Mouse (Mus musculus): ENCODE results near the gene Sik2. TPM values are rescaled to one million over a fixed set of nuclear protein-coding genes. Genes with fewer than 3 reads are reported as not detected.
A peak's percentile ranks its signal among the peaks of the same experiment; 100 is the strongest.

Gene Sik2
- total and polyA plus RNA-seq, 3 experiments = 7.5 to 12.1 TPM; not detected in 1

- no peak for TF ChIP-seq TAL1 (IDR thresholded peaks at IDR 0.05; ENCODE audit: low read length)
- peak; percentile 75 for TF ChIP-seq TCF12 (IDR thresholded peaks at IDR 0.05; ENCODE audit: low read depth, low read length)
- TF ChIP-seq CHD1 (IDR thresholded peaks at IDR 0.05; ENCODE audit: low read depth, low read length) = no peak
- TF ChIP-seq ETS1 (IDR thresholded peaks at IDR 0.05; ENCODE audit: low read depth, low read length) = peak; percentile 63; the same call in 1 of the 2 replicates
- TF ChIP-seq MYB (IDR thresholded peaks at IDR 0.05; ENCODE audit: low read depth, low read length) = no peak
- TF ChIP-seq GATA1 (IDR thresholded peaks at IDR 0.05; ENCODE audit: low read depth, low read length) = peak; percentile 91
- TF ChIP-seq MYC (IDR thresholded peaks at IDR 0.05; ENCODE audit: low read depth, low read length) = no peak
- no peak for TF ChIP-seq HCFC1 (IDR thresholded peaks at IDR 0.05; ENCODE audit: low read depth, low read length)
- TF ChIP-seq ZMIZ1 (IDR thresholded peaks at IDR 0.05; ENCODE audit: low read depth, low read length) = no peak
- 0 out of 2 replicates have a peak, but pooled peaks have one; percentile 19 for TF ChIP-seq SIN3A (IDR thresholded peaks at IDR 0.05; ENCODE audit: low read length)
- TF ChIP-seq MAFK (IDR thresholded peaks at IDR 0.05; ENCODE audit: borderline replicate concordance, low read depth, low read length) = no peak
- no peak for TF ChIP-seq BHLHE40 (IDR thresholded peaks at IDR 0.05; ENCODE audit: borderline replicate concordance, low read depth, low read length)
- no peak for TF ChIP-seq POLR2A (IDR thresholded peaks at IDR 0.05; ENCODE audit: control insufficient read depth in 1 of 2, insufficient read depth in 1 of 2, low read depth in 1 of 2, low read length in 2 of 2, poor library complexity in 1 of 2)
- TF ChIP-seq POLR2AphosphoS2 (IDR thresholded peaks at IDR 0.05; ENCODE audit: low read length) = no peak
- TF ChIP-seq GABPA (IDR thresholded peaks at IDR 0.05; ENCODE audit: low read depth, low read length) = no peak
- no peak for TF ChIP-seq NELFE (IDR thresholded peaks at IDR 0.05; ENCODE audit: low read depth, low read length)
- peak; percentile 79 to 84 for TF ChIP-seq EP300 (IDR thresholded peaks at IDR 0.05; ENCODE audit: low read depth in 1 of 2, low read length in 2 of 2)
- TF ChIP-seq RCOR1 (IDR thresholded peaks at IDR 0.05; ENCODE audit: low read depth, low read length) = 0 out of 2 replicates have a peak, but pooled peaks have one; percentile 42
- H3K9ac ChIP-seq (ENCODE audit: control insufficient read depth, low read depth, low read length, poor library complexity, severe bottlenecking) = no peak overlapping the region
- no peaks in the 10 kb centered on the region for H3K79me2 ChIP-seq (ENCODE audit: control insufficient read depth, insufficient read depth, low read length, poor library complexity)
- H3K9me3 ChIP-seq (replicated peaks; ENCODE audit: insufficient read depth, low read length) = no peaks in the 10 kb centered on the region
- peak; percentile 47 for DNase-seq (ENCODE audit: low read depth, low spot score)
- H3K4me1 ChIP-seq (ENCODE audit: control insufficient read depth in 1 of 2, insufficient read depth in 2 of 2, low read length in 2 of 2) = peaks cover 22 to 23% of the 10 kb centered on the region in 2 experiments
- H3K27me3 ChIP-seq (ENCODE audit: control insufficient read depth in 1 of 2, insufficient read depth in 2 of 2, low read length in 2 of 2) = no peaks in the 10 kb centered on the region
- H3K36me3 ChIP-seq (ENCODE audit: control insufficient read depth in 1 of 2, insufficient read depth in 2 of 2, low read length in 2 of 2) = peaks cover 0 to 27% of the 10 kb centered on the region in 2 experiments
- peak overlapping the region; percentile 80 for H3K27ac ChIP-seq (ENCODE audit: control insufficient read depth, low read depth, low read length)
- H3K4me3 ChIP-seq (ENCODE audit: control insufficient read depth in 1 of 2, insufficient read depth in 1 of 2, low read depth in 2 of 2, low read length in 2 of 2) = peak overlapping the region in 1 of 2 experiments; percentile 1; a peak in 1 of 4 replicates
Measured at GRCm38 (mm10) chr9:50925801-50926200, 83.1 kb downstream of the Sik2 start.

- H3K79me2 ChIP-seq (ENCODE audit: control insufficient read depth, insufficient read depth, low read length, poor library complexity) = no peaks in the 10 kb centered on the region
- no peaks in the 10 kb centered on the region for H3K9me3 ChIP-seq (replicated peaks; ENCODE audit: insufficient read depth, low read length)
- H3K36me3 ChIP-seq (ENCODE audit: control insufficient read depth in 1 of 2, insufficient read depth in 2 of 2, low read length in 2 of 2) = peaks cover 0 to 27% of the 10 kb centered on the region in 2 experiments
- H3K27me3 ChIP-seq (ENCODE audit: control insufficient read depth in 1 of 2, insufficient read depth in 2 of 2, low read length in 2 of 2) = no peaks in the 10 kb centered on the region
- DNase-seq (ENCODE audit: low read depth, low spot score) = peak; percentile 89
- H3K4me1 ChIP-seq (ENCODE audit: control insufficient read depth in 1 of 2, insufficient read depth in 2 of 2, low read length in 2 of 2) = peaks cover 22 to 23% of the 10 kb centered on the region in 2 experiments
- H3K27ac ChIP-seq (ENCODE audit: control insufficient read depth, low read depth, low read length) = peak overlapping the region; percentile 80
- no peak overlapping the region for H3K9ac ChIP-seq (ENCODE audit: control insufficient read depth, low read depth, low read length, poor library complexity, severe bottlenecking)
- no peak overlapping the region for H3K4me3 ChIP-seq (ENCODE audit: control insufficient read depth in 1 of 2, insufficient read depth in 1 of 2, low read depth in 2 of 2, low read length in 2 of 2)
- no peak for TF ChIP-seq NELFE (IDR thresholded peaks at IDR 0.05; ENCODE audit: low read depth, low read length)
- no peak for TF ChIP-seq CHD1 (IDR thresholded peaks at IDR 0.05; ENCODE audit: low read depth, low read length)
- TF ChIP-seq JUND (IDR thresholded peaks at IDR 0.05; ENCODE audit: low read depth, low read length) = no peak
- no peak for TF ChIP-seq POLR2A (IDR thresholded peaks at IDR 0.05; ENCODE audit: control insufficient read depth in 1 of 2, insufficient read depth in 1 of 2, low read depth in 1 of 2, low read length in 2 of 2, poor library complexity in 1 of 2)
- no peak for TF ChIP-seq UBTF (IDR thresholded peaks at IDR 0.05; ENCODE audit: borderline replicate concordance, insufficient read depth, low read depth, low read length)
- no peak for TF ChIP-seq E2F4 (IDR thresholded peaks at IDR 0.05; ENCODE audit: borderline replicate concordance, low read depth, low read length)
- TF ChIP-seq MYB (IDR thresholded peaks at IDR 0.05; ENCODE audit: low read depth, low read length) = no peak
- peak; percentile 55 for TF ChIP-seq TBP (IDR thresholded peaks at IDR 0.05; ENCODE audit: low read depth, low read length)
- peak; percentile 100 for TF ChIP-seq GATA1 (IDR thresholded peaks at IDR 0.05; ENCODE audit: low read depth, low read length)
- TF ChIP-seq CTCF (IDR thresholded peaks at IDR 0.05 in 2 of 3, conservative IDR thresholded peaks at IDR 0.05 in 1 of 3; ENCODE audit: control insufficient read depth in 1 of 3, insufficient read depth in 1 of 3, low read depth in 2 of 3, low read length in 3 of 3, poor library complexity in 1 of 3, severe bottlenecking in 1 of 3) = no peak
- TF ChIP-seq RAD21 (IDR thresholded peaks at IDR 0.05; ENCODE audit: low read depth, low read length) = no peak
- TF ChIP-seq USF1 (IDR thresholded peaks at IDR 0.05; ENCODE audit: low read depth, low read length) = no peak
- no peak; the same call in 1 of the 2 replicates for TF ChIP-seq CHD2 (IDR thresholded peaks at IDR 0.05; ENCODE audit: low read length)
- TF ChIP-seq SIN3A (IDR thresholded peaks at IDR 0.05; ENCODE audit: low read length) = peak; percentile 92
- TF ChIP-seq TCF12 (IDR thresholded peaks at IDR 0.05; ENCODE audit: low read depth, low read length) = peak; percentile 94
- peak; percentile 92 for TF ChIP-seq ETS1 (IDR thresholded peaks at IDR 0.05; ENCODE audit: low read depth, low read length)
- no peak for TF ChIP-seq ZKSCAN1 (IDR thresholded peaks at IDR 0.05; ENCODE audit: low read depth, low read length)
- TF ChIP-seq ZC3H11A (IDR thresholded peaks at IDR 0.05; ENCODE audit: low read depth, low read length) = no peak
- no peak; the same call in 1 of the 2 replicates for TF ChIP-seq SMC3 (IDR thresholded peaks at IDR 0.05; ENCODE audit: low read depth, low read length)
- no peak for TF ChIP-seq MYC (IDR thresholded peaks at IDR 0.05; ENCODE audit: low read depth, low read length)
- no peak for TF ChIP-seq POLR2AphosphoS5 (IDR thresholded peaks at IDR 0.05; ENCODE audit: borderline replicate concordance, low read depth, low read length)
- TF ChIP-seq ELF1 (IDR thresholded peaks at IDR 0.05; ENCODE audit: low read depth, low read length) = no peak
Measured at GRCm38 (mm10) chr9:50924454-50924853, 84.4 kb downstream of the Sik2 start.

Data from MEL (cell line).